Mouse (Mus musculus) heart, postnatal 0 days (tissue): ENCODE measurements at regions not wholly inside any gene's neighbourhood (a gene's known extent, or its start where the extent isn't known, plus 50 kb on each side); places are given as distances from the start of the nearest gene placed in this dataset.

ENCODE experiments used
- CTCF ChIP-seq: IDR thresholded peaks from 2 replicates; pipeline ENCODE4 v1.5.1; 2016; ENCODE audit warnings: antibody characterized with exemption, control low read depth, low read depth
- EP300 ChIP-seq: IDR thresholded peaks from 2 replicates; pipeline ENCODE4 v1.6.1; 2016; ENCODE audit warnings: antibody characterized with exemption, low read depth

DNA sequence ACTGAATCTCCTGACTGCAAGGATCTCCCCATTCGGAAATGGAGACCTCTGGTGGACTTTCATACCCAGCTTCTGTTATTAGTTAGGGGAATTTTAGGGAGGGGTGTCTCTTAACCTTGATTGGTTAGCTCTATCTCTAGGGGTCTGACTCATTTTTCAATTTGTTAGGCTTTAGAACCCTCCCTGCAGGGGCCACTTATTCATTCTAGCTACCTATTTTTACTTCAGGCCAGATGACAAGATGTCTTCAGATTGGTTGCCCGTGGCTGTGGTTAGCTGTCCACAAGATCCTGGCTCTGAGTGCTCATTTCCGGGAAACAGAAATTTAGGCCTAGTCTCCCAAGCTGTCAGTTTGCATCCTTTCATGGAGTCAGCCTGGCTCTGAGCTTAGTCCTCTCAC, 314.3 kb downstream of the Mat2b start:
- TF ChIP-seq CTCF (no peak), EP300 (no peak)
